Mouse (Mus musculus) embryo, embryonic 10.5 days (tissue): ENCODE data around the gene Pheta2.

Experiments
- DNase-seq: peaks from one replicate; pipeline ENCODE4 v3.0.0-alpha.2; 2015; ENCODE audit warnings: low spot score

The Pheta2 gene

DNA sequence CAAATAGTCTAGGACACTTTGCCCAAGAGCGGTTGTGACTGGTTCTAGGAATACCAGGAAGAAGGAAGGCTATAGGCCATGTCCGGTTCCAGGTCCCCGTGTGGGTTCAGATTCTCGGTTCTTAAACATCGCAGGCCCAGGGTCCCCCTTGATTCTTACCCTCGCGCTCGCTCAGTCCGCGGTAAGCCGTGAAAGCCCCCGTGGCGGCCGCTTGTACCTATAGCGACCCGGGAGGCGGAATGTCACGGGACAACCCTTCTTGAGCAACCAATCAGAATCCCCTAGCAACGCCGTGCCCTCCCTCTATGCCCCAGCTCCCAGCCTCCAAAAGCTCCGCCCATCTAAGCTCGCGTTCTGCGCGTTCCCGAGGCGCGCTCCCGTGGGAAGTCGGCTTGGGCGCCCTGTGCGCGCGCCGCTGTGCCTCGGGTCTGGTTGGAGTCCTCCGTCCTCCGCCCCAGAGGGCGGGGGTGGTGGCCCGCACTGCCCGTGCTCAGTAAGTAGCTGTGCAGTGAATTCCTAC lies at the start of gene Pheta2, which contains the start of the genes Naga and Smdt1:
Gene Pheta2, plus strand, starts transcription at position 350 of the 520 bp plus-strand sequence.
Gene Naga, minus strand, starts transcription at position 333 of the 520 bp plus-strand sequence.
Gene Smdt1, plus strand, starts transcription at position 367 of the 520 bp plus-strand sequence.
- peak; percentile 97 for DNase-seq

DNA sequence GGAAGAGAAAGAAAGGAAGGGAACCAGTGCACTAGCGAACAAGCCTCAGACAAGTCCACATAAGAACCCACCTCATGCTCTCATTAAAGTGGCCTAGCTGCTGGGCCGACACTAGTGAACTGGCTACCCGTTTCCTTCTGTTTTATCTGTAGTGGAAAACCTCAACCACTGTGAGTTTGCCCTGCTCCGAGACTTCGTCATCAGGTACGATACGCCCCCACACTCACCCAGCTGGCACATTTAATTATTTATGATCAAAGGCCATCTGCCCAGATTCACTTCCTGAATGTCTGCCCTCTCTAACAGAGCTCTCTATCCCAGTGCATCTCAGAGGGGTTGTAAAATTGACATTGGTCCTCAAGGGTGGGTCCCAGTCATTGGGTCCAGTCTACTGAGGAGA lies 48.5 kb upstream of the Pheta2 start:
- no peak for DNase-seq

DNA sequence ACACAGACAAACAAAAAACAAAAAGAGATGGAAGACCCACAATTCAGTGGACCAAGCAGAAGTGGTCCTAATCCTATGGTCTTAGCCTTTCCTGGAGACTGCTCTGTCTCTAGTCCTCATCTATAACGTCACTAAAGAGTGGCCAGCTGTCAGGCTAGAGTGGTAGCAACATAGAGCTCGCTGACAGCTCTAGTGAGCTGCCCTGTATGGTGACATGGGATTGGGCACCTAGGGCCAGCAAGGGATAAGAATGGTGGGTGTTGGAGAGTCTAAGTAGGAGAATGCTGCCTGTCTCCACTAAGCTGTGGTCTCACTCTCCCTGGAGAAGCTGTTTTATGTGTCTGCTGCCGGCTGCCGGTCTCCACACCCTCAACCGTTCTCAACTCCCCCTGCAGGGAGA lies 45.9 kb upstream of the Pheta2 start:
- DNase-seq: no peak

DNA sequence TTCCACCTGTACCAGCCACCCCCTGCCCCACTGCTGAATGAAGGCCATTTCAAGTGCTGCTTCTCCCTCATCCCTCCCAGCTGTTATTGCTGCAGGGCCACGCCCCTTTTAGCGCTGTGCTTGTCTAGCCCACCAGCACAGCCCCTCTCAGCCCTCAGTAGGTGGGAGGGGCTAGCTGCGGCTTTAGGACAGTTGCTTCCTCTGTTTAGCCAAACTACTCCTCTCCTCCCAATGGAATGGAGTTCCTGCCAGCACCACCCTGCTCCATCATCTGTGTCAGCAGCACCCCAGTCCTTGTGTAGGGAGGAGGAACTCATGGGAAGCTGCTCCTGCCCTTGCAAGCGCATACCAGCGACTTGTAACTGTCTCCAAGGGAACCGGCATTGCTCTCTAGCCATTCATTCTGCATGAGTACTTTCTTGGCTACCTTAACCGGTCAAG lies 45.5 kb upstream of the Pheta2 start:
- DNase-seq: peak; percentile 83

DNA sequence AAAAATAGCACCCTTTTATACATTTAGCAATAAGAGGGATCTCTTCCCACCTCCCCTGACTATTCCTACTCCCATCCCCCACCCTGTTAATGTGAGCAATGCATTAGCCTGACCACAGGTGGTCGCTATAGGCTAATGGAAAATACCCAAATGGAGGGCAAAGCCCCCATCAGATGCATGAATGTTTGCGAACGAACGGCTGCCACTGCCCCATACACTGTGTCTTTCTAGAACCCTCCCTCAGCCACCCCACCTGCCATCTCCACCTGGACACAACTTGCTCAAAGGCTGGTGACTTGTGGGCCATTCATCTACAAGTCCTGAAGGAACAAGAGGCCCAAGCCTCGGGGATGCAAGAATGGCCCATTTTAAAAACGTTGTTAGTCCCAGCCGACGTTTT lies 44.7 kb upstream of the Pheta2 start:
- peak; percentile 70 for DNase-seq

DNA sequence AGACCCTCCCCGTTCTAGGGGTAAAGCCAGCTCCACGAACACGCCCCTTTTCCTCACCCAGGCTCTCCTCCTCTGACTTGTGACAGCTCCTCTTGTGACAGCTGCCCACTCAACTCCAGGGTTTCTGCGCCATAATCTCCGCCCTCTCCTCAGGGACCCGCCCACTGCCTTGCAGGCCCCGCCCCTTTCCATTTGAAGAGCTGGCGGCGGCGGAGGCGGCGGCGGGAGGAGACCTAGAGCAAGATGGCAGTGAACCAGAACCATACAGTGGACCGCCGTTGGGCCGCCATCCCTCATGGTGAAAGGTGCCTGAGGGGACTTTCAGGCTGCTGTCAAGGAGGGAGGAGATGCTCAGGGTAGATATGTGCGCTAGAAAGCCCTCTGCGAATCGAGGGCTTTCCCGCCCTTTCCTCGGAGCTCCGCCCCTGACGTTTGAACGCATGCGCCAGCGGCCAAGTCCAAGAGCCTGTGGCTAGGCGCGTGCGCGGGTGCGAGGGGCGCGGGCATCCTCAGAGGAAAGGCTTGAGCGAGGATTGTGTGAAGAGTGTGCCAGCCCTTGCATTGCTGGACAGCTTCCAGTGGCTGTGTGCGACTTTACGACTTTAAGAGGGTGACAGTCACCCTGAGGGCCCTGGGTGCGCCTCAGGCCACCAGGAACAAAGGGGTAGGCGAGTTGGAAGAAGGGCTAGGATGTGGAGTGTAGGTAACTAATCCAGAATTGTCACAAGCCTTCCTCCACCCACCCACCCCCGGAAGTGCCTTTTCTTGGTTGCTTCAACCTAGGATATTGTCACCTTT lies 39.8 kb upstream of the Pheta2 start, which contains the start of gene Wbp2nl:
Gene Wbp2nl, plus strand, starts transcription at position 191 of the 798 bp plus-strand sequence.
- no peak for DNase-seq

DNA sequence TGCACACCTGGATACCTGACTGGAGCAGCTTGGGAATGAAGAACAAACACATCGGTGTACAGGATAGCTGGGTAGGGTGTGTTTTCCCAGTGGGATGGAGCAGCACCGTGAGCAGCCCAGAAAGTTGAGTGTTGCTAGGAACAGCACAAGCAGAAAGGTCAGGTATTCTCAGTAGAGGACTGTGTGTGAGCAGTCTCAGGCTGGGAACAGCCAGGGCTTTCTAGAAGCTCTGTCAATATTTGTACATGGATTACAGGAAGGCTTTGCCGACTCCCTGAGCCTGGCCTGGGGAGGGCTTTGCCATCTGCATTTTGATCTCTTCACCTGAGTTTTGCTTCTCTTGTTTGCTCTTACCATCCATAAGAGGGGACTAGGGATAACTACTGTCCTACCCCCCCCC lies 31.6 kb upstream of the Pheta2 start:
- DNase-seq: no peak

DNA sequence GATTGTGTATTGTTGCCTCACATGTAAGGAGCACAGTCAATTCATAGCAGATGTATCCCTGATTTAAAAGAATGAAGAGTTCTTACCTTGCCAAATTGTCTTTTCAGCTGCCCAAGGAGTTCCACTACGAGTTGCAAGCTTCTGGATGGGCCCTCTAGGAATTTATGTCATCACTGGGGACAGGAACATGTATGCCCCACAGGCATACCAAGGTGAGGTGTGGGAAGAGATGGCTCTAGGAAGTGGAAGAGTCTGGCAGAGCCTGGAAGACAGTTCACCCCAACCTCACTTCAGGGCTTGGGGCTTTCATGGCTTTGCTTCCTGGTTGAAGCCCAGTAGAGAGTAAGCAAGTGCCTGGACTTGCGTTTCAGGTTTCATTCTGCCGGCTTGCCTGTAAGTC lies 30.3 kb upstream of the Pheta2 start:
- no peak for DNase-seq

DNA sequence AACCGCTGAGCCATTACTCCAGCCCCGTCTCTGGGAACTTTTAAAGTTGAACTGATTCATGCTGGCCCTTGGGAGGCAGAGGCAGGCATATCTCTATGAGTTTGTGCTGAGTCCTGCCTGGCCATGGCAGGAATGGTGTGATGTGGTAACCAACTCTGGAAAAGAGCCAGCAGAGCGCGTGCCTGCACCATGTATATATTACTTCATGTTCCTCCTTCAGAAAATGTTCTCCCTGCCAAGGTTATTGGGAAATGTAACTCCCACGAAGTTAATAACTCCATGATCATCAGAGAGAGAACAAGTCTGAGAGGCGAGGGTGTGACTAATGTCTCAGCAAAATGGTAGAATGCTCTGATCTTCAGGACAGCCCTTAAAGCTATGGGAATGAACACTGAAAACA lies 20.9 kb upstream of the Pheta2 start:
- DNase-seq: no peak

DNA sequence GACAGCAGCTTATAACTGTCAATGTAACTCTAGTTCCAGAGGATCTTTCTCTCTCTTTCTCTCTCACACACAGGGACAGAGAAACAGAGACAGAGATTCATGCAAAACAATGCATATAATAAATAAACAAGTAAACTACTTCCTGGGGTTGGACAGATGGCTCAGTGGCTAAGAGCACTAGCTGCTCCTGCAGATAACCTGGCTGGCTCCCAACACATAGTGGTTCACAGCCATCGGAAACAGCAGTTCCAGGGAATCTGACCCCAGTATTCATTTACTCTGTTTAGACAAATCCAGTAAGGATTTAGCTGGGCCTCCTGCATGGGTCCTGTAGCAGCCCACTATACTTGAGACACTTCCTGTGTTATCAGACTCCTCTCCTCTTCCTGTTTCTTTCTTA lies 19.1 kb upstream of the Pheta2 start:
- no peak for DNase-seq

DNA sequence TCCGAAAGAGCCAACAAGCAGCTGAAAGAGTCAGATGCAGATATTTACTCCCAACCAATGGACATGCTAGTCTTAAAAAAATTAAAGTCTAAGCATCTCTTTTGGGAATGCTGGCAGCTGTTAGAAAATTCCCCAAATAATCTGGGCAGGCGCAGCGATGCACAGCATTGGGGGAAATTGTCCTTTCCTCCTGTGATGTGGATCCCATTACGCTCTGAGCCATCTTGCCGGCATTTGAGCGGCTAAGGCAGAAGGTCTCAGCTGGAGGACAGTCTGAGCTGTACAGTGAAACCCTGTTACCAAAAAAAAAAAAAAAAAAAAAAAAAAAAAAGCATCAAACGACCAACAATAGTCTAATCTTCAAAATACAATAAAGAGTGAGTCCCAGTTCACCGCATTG lies 16.5 kb upstream of the Pheta2 start:
- no peak for DNase-seq

DNA sequence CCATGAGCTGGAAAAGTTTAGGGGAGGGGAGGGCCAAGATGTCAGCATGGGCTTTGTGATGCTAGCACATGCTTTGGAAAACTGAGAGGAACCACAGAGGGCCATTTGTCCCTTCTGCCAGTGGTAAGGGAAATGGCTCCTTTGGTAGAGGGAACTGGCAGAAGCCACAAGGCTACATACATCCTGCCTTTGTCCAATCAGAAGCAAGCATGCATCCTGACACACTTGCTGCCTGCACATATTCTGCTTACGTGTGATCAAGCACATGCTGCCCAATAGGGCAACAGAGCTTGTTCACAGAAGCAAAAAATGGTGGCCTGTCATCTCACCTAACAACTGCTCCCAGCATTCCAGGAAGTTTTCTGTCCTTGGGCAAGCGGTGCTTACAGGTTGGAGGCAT lies 13.4 kb upstream of the Pheta2 start:
- DNase-seq: no peak

DNA sequence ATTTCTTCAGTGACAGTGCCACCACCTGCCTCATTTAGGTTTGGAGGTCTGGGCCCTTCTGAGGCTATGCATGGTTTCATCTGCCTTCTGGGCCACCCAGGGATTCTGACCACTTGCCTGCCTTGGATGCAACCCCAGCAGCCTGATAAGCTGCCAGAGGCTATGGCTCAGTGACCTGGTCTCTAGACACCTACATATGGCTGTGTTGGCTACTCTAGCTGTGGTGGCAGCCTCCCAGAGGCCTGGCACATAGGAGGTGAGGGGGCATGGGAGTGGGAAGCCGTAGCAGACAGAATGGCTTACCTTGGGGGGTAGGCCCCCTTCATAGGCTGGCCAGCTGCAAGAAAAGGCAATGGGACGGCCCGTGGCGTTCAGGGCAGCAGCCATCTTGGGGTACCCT lies 3.5 kb upstream of the Pheta2 start:
- no peak for DNase-seq

DNA sequence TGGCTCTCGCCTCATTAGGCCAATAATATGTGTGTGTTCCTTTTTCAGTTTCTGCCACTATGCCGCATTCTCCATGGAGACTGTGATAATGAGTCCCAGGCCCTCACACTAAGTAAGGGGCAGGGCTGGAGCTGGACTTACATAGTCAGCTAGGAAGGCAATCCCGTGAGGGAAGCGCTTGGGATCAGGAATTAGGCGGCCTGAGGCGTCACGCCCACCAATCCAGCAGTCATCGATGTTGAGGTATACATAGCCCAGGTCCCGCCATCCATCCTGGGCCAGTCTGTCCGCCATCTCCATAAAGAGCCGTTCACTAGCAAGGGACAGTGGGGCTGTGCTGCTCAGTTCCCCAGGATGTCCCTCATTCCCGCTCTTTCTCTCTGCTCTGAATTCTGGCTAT lies 2.1 kb upstream of the Pheta2 start:
- DNase-seq: no peak

DNA sequence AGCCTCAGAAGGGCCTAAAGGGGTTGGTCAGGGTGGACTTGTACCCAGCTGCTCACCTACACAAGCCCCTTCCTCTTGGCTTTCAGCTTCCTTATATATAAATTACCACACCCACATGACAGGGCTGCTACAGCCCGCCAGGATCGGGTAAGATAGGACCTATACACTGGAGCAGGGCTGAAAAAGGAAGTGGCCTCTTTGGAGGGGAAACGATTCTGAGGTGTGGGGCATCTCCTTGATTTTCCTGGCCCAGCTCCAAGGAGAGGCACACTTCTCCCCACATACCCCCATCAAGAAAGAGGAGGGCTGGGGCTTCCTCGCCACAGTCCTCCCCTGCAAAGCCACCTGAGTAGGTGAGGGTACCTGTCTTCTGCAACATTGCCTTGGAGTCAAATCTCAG lies 867 bp upstream of the Pheta2 start:
- no peak for DNase-seq

DNA sequence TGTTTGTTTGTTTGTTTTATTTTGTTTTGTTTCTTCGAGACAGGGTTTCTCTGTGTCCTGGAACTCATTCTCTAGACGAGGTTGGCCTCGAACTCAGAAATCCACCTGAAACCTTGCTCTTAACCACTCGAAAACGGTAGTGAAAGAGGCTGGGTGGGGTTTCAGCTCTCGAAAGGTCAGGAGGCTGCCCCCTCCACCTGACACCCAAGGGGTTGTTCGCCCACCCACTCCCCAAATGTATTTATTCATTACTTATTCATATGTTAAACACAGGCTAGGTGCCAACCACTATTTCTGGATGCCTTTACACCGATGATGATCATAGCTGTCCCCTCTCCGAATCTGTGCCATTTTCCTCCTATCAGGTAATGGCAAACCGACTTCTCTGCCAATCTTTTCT lies 408 bp downstream of the Pheta2 start:
- DNase-seq: no peak

DNA sequence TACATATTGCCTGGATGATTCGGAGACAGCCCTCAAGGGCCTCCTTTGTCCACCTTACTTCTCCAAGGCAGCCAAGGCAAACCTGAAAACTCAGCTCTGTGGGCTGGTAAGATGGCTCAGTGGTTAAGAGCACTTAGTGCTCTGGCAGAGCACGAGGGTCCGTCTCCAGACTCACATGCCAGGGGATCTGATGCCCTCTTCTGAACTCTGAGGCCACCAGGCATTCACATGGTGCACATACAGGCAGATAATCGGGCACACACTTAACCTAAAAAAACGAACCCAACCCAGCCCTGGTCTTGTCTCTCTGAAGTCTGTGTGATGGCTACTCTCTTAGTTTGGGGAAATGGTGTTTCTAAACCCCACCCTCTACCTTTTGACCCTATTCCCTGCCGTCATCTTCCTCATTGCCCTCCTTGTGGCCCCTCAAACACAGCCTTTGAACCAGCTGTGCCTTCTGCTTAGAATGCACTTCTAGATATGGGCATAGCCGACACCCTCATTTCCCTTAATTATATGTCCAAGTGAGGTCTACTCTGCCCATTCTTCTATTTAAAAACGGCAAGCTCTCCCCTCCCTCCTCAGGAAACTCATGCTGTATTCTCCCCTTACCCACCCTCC lies 1.0 kb downstream of the Pheta2 start:
- DNase-seq: no peak

DNA sequence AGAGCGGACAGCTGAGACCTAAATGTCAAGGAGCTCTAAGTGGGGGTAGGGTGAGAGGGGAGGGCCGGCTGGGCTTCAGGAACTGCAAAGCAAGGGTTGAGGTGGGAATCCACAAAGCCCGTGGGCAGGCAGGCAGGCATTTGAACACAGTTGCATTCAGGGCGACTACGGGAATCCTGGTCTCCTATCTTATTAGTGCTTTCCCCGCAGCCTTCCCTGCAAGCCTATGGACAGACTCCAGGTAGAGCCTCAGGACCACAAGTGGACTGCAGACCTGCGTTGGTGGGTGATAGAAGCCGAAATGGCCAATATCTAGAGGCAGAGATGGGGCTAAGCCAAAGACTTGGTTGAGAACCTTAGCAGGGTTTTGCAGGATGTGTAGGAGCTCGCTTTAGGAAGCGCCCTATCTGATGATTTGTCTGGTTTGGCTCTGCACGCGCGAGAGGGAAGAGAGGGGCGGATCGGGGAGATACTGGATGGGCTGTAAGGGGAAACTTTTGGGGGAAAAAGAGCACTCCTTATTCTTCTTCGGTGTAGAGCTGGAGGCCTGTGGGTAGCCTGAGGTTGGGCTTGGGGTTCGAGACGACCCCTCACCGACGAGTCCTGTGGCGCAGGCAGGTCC lies 1.8 kb downstream of the Pheta2 start:
- no peak for DNase-seq

DNA sequence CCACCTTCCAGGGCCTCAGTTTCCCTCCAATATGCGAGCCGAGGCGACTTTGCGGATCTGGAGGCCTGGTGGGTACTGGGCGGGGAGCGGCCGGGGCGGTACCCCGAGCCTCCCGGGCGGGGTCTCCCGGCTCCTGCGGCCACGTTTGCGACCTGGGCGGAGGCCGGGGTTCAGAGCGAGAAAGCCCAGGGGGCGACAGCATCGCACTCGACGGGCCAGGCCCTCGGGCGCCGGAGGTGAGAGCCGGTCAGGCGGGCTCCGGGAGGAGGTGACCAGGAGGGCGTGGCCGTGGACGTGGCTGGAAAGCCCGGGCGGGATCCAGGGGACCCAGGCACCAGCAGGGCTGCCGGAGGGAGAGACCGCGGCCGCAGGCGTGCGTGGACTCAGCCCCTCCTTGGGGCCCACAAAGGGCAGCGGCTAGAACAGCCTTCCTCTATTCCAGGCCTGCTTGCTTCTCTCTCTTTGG lies 2.3 kb downstream of the Pheta2 start:
- DNase-seq: peak; percentile 47

DNA sequence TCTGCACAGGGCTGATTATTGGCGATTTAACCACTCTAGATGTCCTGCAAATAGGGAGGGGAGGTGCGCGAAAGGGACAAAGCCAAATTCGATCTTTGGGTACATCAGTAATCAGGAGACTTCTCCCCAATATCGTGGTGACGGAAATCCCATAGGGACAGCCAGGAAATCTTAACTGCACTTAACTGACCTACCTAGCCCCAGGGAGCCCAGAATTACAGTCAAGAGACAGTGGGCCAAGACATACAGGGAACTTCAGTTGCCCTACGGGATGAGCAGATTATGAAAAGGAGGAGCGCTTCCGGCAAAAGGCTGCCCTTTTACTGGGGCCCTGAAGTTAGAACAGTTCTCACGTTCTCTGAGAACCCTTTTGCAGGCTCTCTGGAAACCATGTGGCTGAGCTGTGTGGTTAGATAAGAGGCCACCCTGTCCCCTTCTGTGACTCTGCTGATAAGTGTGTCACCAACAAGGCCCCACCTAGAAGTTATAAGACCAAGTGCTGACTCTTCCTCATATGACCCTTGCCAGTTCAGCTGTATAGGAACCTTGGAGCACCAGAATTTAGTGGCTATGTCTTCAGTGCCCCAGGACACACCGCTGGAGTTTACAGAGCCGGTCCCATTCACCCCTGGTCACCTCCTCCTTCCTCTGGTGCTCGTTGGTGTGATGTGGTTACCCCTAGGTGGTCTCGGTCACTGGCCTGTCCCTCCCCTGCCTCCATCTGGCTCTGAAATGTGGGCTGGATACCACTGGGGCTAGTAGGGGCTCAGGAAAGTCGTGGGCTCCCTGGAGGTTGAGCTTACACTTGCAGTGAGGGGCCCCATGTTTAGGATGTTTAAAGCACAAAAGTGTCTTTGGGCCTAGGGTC lies 3.2 kb downstream of the Pheta2 start:
- no peak for DNase-seq

DNA sequence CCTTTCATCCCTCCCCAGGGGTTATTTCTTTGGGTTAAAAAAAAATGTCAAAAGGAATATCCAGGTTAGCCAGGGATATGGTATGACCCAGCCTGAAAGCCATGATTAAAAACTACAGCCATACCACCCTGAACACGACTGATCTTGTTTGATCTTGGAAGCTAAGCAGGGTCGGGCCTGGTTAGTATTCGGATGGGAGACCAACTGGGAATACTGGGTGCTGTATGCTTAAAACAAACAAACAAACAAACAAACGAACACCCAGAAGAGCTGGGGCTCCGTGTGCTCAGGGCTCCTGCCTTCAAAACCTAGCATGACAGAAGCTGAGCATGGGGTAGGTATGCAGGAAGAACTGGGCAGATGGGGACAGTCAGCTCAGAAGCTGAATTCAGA lies 3.8 kb downstream of the Pheta2 start:
- DNase-seq: no peak
